Mouse (Mus musculus) thymus, postnatal 25 days (tissue): ENCODE data around the gene Inpp5b.
A peak's percentile ranks its signal among the peaks of the same experiment; 100 is the strongest.
"Not testable (repeated sequence)": the region's sequence is repeated elsewhere in the genome, so short reads cannot be mapped to it uniquely, and the experiment has no call there.

Experiments
- DNase-seq: peaks from one replicate; pipeline ENCODE4 v3.0.0; 2022

Gene Inpp5b

GRCm38 (mm10) chr4:124741376-124742343 lies at the start of gene Inpp5b:
Gene Inpp5b (plus strand): TSS chr4:124741850.
- peak; percentile 77 for DNase-seq

GRCm38 (mm10) chr4:124692416-124692861 lies 49.2 kb upstream of the Inpp5b start:
- no peak for DNase-seq

GRCm38 (mm10) chr4:124693135-124693894 lies 48.3 kb upstream of the Inpp5b start, which contains the start of gene Utp11:
Gene Utp11 (minus strand): TSS chr4:124693600.
- peak; percentile 84 for DNase-seq

GRCm38 (mm10) chr4:124694572-124694971 lies 47.1 kb upstream of the Inpp5b start:
- no peak for DNase-seq

- DNase-seq = peak; percentile 54
Measured at GRCm38 (mm10) chr4:124695786-124696516, 45.7 kb upstream of the Inpp5b start.

GRCm38 (mm10) chr4:124699791-124700190 lies 41.9 kb upstream of the Inpp5b start:
- no peak for DNase-seq

GRCm38 (mm10) chr4:124700248-124700971 lies 41.2 kb upstream of the Inpp5b start, which contains the start of gene Fhl3:
Gene Fhl3 (plus strand): TSS chr4:124700701.
- peak; percentile 74 for DNase-seq

- DNase-seq = peak; percentile 54
Measured at GRCm38 (mm10) chr4:124701052-124701845, 40.4 kb upstream of the Inpp5b start.

- DNase-seq = no peak
Measured at GRCm38 (mm10) chr4:124701916-124702315, 39.7 kb upstream of the Inpp5b start.

GRCm38 (mm10) chr4:124703406-124703805 lies 38.2 kb upstream of the Inpp5b start:
- peak; percentile 45 for DNase-seq

GRCm38 (mm10) chr4:124703881-124704796 lies 37.5 kb upstream of the Inpp5b start:
- DNase-seq = peak; percentile 62

GRCm38 (mm10) chr4:124704797-124705474 lies 36.7 kb upstream of the Inpp5b start:
- DNase-seq = peak; percentile 46

GRCm38 (mm10) chr4:124705661-124706269 lies 35.9 kb upstream of the Inpp5b start:
- DNase-seq = no peak

GRCm38 (mm10) chr4:124707381-124708199 lies 34.1 kb upstream of the Inpp5b start:
- DNase-seq = peak; percentile 29

- DNase-seq = not testable (repeated sequence)
Measured at GRCm38 (mm10) chr4:124708200-124708517, 33.5 kb upstream of the Inpp5b start.

GRCm38 (mm10) chr4:124708518-124709477 lies 32.9 kb upstream of the Inpp5b start:
- DNase-seq = peak; percentile 74

- DNase-seq = peak; percentile 30
Measured at GRCm38 (mm10) chr4:124709961-124710446, 31.6 kb upstream of the Inpp5b start.
